Mouse (Mus musculus) Patski (cell line): Measurements from ENCODE around the gene Cadps2. TPM values are rescaled to one million over a fixed set of nuclear protein-coding genes. Genes with fewer than 3 reads are reported as not detected.

Experiments used
- ATAC-seq: fragments of 100-300 bp; one replicate; pipeline ENCODE4 v1.8.0; 2021
- CTCF ChIA-PET: fragments of 350-600 bp; sonication (Branson Sonifier 250); formaldehyde crosslinking; loops from one replicate; lab custom pipeline; 2022; ENCODE audit warnings: inconsistent platforms; lab: Charles Lee
- POLR2A ChIA-PET: fragments of 350-600 bp; sonication (Branson Sonifier 250); formaldehyde crosslinking; loops from one replicate; lab custom pipeline; 2022; ENCODE audit warnings: antibody characterized with exemption, inconsistent platforms; lab: Charles Lee
- DNase-seq: peaks from one replicate; pipeline ENCODE4 v3.0.0-alpha.2; 2011; ENCODE audit warnings: low read depth, low spot score
- H3K27me3 ChIP-seq: fragments of 371-371 bp; one replicate; pipeline ENCODE4 v1.5.1; 2021
- CTCF ChIP-seq: fragments of 100-300 bp; IDR thresholded peaks from one replicate; pipeline ENCODE4 v1.5.1; 2021
- in situ Hi-C: fragments of 300-500 bp; cut with MboI; formaldehyde crosslinking; loops from 3 replicates; pipeline ENCODE4 v1.11.1; 2018; ENCODE audit warnings: low pct_unique_long_range_greater_than_20kb, mixed read lengths
- polyA plus RNA-seq: library from polyadenylated mRNA; unstranded; gene quantifications from one replicate; pipeline ENCODE4 v1.2.3, GENCODE M21; 2021

Cadps2 gene
- polyA plus RNA-seq, 1 experiment from 2014 or later = 0.09 TPM

- POLR2A ChIA-PET = no interaction called here
- CTCF ChIA-PET = no interaction called here
- no peak for TF ChIP-seq CTCF
- DNase-seq = no peak
- in situ Hi-C loops = no loop called here
- H3K27me3 ChIP-seq = peaks cover 11% of the 10 kb centered on the region
- ATAC-seq = no peak
Measured at GRCm38 (mm10) chr6:23288752-23289151, 550.5 kb downstream of the Cadps2 start.

GRCm38 (mm10) chr6:23281514-23281820 lies 557.8 kb downstream of the Cadps2 start:
- CTCF ChIA-PET = no interaction called here
- peaks cover 3% of the 10 kb centered on the region for H3K27me3 ChIP-seq
- TF ChIP-seq CTCF = no peak
- DNase-seq = no peak
- ATAC-seq = no peak
- in situ Hi-C loops = no loop called here
- POLR2A ChIA-PET = no interaction called here

GRCm38 (mm10) chr6:23280811-23281513 lies 558.3 kb downstream of the Cadps2 start:
- POLR2A ChIA-PET = no interaction called here
- no peak for TF ChIP-seq CTCF
- no peak for ATAC-seq
- no peak for DNase-seq
- in situ Hi-C loops = no loop called here
- CTCF ChIA-PET = no interaction called here
- peaks cover 3% of the 10 kb centered on the region for H3K27me3 ChIP-seq

- DNase-seq = no peak
- no peak for ATAC-seq
- in situ Hi-C loops = no loop called here
- POLR2A ChIA-PET = interaction anchor here (0.5 kb wide), 1 partner anchor 26 kb away, joined by 3 read pairs; no protein-coding TSS in a partner anchor
- no peak for TF ChIP-seq CTCF
- CTCF ChIA-PET = interaction anchor here (1.3 kb wide), 1 partner anchor 22 kb away, joined by 3 read pairs; no protein-coding TSS in a partner anchor
- H3K27me3 ChIP-seq = peaks cover 4% of the 10 kb centered on the region
Measured at GRCm38 (mm10) chr6:23273483-23273882, 565.7 kb downstream of the Cadps2 start.

GRCm38 (mm10) chr6:23272979-23273378 lies 566.2 kb downstream of the Cadps2 start:
- ATAC-seq = no peak
- POLR2A ChIA-PET = interaction anchor here (0.5 kb wide), 1 partner anchor 27 kb away, joined by 3 read pairs; no protein-coding TSS in a partner anchor

GRCm38 (mm10) chr6:23272542-23272941 lies 566.7 kb downstream of the Cadps2 start:
- ChIA-PET POLR2A (no interaction called here), CTCF (interaction anchor here (1.3 kb wide), 1 partner anchor 23 kb away, joined by 3 read pairs; no protein-coding TSS in a partner anchor)
- DNase-seq (no peak), ATAC-seq (no peak)
- in situ Hi-C loops = no loop called here
- peaks cover 6% of the 10 kb centered on the region for H3K27me3 ChIP-seq
- no peak for TF ChIP-seq CTCF

More at GRCm38 (mm10) chr6:23272979-23273378, 566.2 kb downstream of the Cadps2 start:
- peaks cover 4% of the 10 kb centered on the region for H3K27me3 ChIP-seq
- no peak for TF ChIP-seq CTCF
- CTCF ChIA-PET = interaction anchor here (1.3 kb wide), 1 partner anchor 22 kb away, joined by 3 read pairs; no protein-coding TSS in a partner anchor
- DNase-seq = no peak
- in situ Hi-C loops = no loop called here

GRCm38 (mm10) chr6:23260738-23261050 lies 578.5 kb downstream of the Cadps2 start:
- peaks cover 13% of the 10 kb centered on the region for H3K27me3 ChIP-seq
- POLR2A ChIA-PET = no interaction called here
- CTCF ChIA-PET = no interaction called here
- in situ Hi-C loops = no loop called here
- DNase-seq = no peak
- TF ChIP-seq CTCF = no peak
- ATAC-seq = no peak

GRCm38 (mm10) chr6:23260016-23260737 lies 579.0 kb downstream of the Cadps2 start:
- DNase-seq (no peak), ATAC-seq (no peak)
- TF ChIP-seq CTCF = no peak
- H3K27me3 ChIP-seq = peaks cover 13% of the 10 kb centered on the region
- in situ Hi-C loops = no loop called here
- ChIA-PET POLR2A (no interaction called here), CTCF (no interaction called here)

- in situ Hi-C loops = no loop called here
- POLR2A ChIA-PET = no interaction called here
- CTCF ChIA-PET = no interaction called here
- TF ChIP-seq CTCF = no peak
- H3K27me3 ChIP-seq = peaks cover 31% of the 10 kb centered on the region
- DNase-seq (no peak), ATAC-seq (no peak)
Measured at GRCm38 (mm10) chr6:23257981-23258380, 581.2 kb downstream of the Cadps2 start.

GRCm38 (mm10) chr6:23255161-23255560 lies 584.1 kb downstream of the Cadps2 start:
- DNase-seq (no peak), ATAC-seq (no peak)
- H3K27me3 ChIP-seq = peaks cover 41% of the 10 kb centered on the region
- ChIA-PET POLR2A (no interaction called here), CTCF (no interaction called here)
- no peak for TF ChIP-seq CTCF
- in situ Hi-C loops = no loop called here

- no peak for TF ChIP-seq CTCF
- H3K27me3 ChIP-seq = peaks cover 46% of the 10 kb centered on the region
- POLR2A ChIA-PET = interaction anchor here (0.6 kb wide), 1 partner anchor 32 kb away, joined by 4 read pairs; no protein-coding TSS in a partner anchor
Measured at GRCm38 (mm10) chr6:23254644-23255043, 584.6 kb downstream of the Cadps2 start.

More at GRCm38 (mm10) chr6:23254644-23255043, 584.6 kb downstream of the Cadps2 start:
- in situ Hi-C loops = no loop called here
- ATAC-seq (no peak), DNase-seq (no peak)
- CTCF ChIA-PET = no interaction called here
